13 mouse cellular contexts compared by ENCODE assay signal in genomic region chr16:96753781-96754173, GRCm38 (mm10).
DNase-seq lines count a peak whose midpoint lies in the region; ATAC-seq and TF ChIP-seq lines count a peak whose summit lies in the region.
"Had no signal": no experiment of that assay in that cellular context is flagged by ENCODE, and none has a peak within 500 bp of the region (broad histone marks: within the 10 kb centered on the region; RNA-seq: fewer than 3 reads in every experiment).

No protein-coding gene starts in this region.

- H3K36me3 ChIP-seq in forebrain, embryonic 15.5 days, result no peaks in the 10 kb centered on the region
- no peaks in the 10 kb centered on the region for H3K36me3 ChIP-seq in forebrain, embryonic 11.5 days (ENCODE audit: control insufficient read depth, insufficient read depth, low read length)
- H3K36me3 ChIP-seq in neural tube, embryonic 13.5 days, result no peaks in the 10 kb centered on the region
- H3K36me3 ChIP-seq: neural tube, embryonic 12.5 days had no signal

- no peak overlapping the region for H3K4me2 ChIP-seq in forebrain, embryonic 15.5 days (replicated peaks)
- H3K4me2 ChIP-seq in forebrain, embryonic 11.5 days (ENCODE audit: low read depth, low read length, severe bottlenecking), result no peak overlapping the region
- H3K4me2 ChIP-seq in neural tube, embryonic 13.5 days, result no peak overlapping the region
- H3K4me2 ChIP-seq: heart, embryonic 11.5 days; neural tube, embryonic 12.5 days had no signal

- no peak overlapping the region for H3K9ac ChIP-seq in forebrain, embryonic 15.5 days (replicated peaks)
- H3K9ac ChIP-seq in forebrain, embryonic 11.5 days (ENCODE audit: low read length), result no peak overlapping the region
- H3K9ac ChIP-seq in neural tube, embryonic 13.5 days, result no peak overlapping the region
- H3K9ac ChIP-seq: neural tube, embryonic 12.5 days had no signal

- peak overlapping the region; percentile 25; the same call in 1 of the 2 replicates for H3K27ac ChIP-seq in forebrain, embryonic 15.5 days (replicated peaks)
- H3K27ac ChIP-seq in forebrain, embryonic 11.5 days (ENCODE audit: low read depth, low read length), result no peak overlapping the region
- H3K27ac ChIP-seq in neural tube, embryonic 13.5 days (replicated peaks), result peak overlapping the region; percentile 46; the same call in 1 of the 2 replicates
- H3K27ac ChIP-seq: neural tube, embryonic 12.5 days had no signal

- WGBS in forebrain, embryonic 15.5 days, result 30% methylated on average over 4 of the region's 4 CpGs
- 22% methylated on average over 4 of the region's 4 CpGs for WGBS in forebrain, embryonic 11.5 days
- WGBS in neural tube, embryonic 13.5 days, result 37% methylated on average over 4 of the region's 4 CpGs
- WGBS in lung, adult 2 months, result 17% methylated on average over 4 of the region's 4 CpGs

- no peaks in the 10 kb centered on the region for H3K9me3 ChIP-seq in forebrain, embryonic 15.5 days
- H3K9me3 ChIP-seq in forebrain, embryonic 11.5 days (ENCODE audit: control insufficient read depth, low read length), result no peaks in the 10 kb centered on the region
- no peaks in the 10 kb centered on the region for H3K9me3 ChIP-seq in neural tube, embryonic 13.5 days
- H3K9me3 ChIP-seq: neural tube, embryonic 12.5 days had no signal

- TF ChIP-seq POLR2A in lung, adult 2 months (IDR thresholded peaks at IDR 0.05; ENCODE audit: borderline replicate concordance, extremely low read depth, low read depth, low read length), result no peak

- intact Hi-C loops in left cerebral cortex, postnatal 14 days (cut with DNase I), result no loop called here

- H3K4me1 ChIP-seq in forebrain, embryonic 15.5 days, result peaks cover 33% of the 10 kb centered on the region
- peaks cover 11% of the 10 kb centered on the region for H3K4me1 ChIP-seq in forebrain, embryonic 11.5 days (replicated peaks; ENCODE audit: control insufficient read depth, insufficient read depth, low read length)
- H3K4me1 ChIP-seq in neural tube, embryonic 13.5 days (replicated peaks), result peaks cover 48% of the 10 kb centered on the region
- no peaks in the 10 kb centered on the region for H3K4me1 ChIP-seq in lung, adult 2 months (ENCODE audit: control insufficient read depth, insufficient read depth, low read length)

- H3K4me3 ChIP-seq in forebrain, embryonic 15.5 days, result no peak overlapping the region
- no peak overlapping the region for H3K4me3 ChIP-seq in forebrain, embryonic 11.5 days (ENCODE audit: low read depth, low read length)
- H3K4me3 ChIP-seq in neural tube, embryonic 13.5 days, result no peak overlapping the region
- no peak overlapping the region for H3K4me3 ChIP-seq in lung, adult 2 months (replicated peaks; ENCODE audit: extremely low read depth, low read depth, low read length)
- H3K4me3 ChIP-seq: neural tube, embryonic 12.5 days had no signal

- no peak for ATAC-seq in forebrain, embryonic 15.5 days (replicated peaks)
- ATAC-seq in forebrain, embryonic 11.5 days (replicated peaks; ENCODE audit: low FRiP score), result no peak
- no peak for ATAC-seq in neural tube, embryonic 13.5 days (ENCODE audit: low read depth)

- no peaks in the 10 kb centered on the region for H3K27me3 ChIP-seq in forebrain, embryonic 15.5 days
- H3K27me3 ChIP-seq in forebrain, embryonic 11.5 days (ENCODE audit: control insufficient read depth, insufficient read depth, low read length), result no peaks in the 10 kb centered on the region
- no peaks in the 10 kb centered on the region for H3K27me3 ChIP-seq in neural tube, embryonic 13.5 days
- H3K27me3 ChIP-seq: neural tube, embryonic 12.5 days had no signal

- TF ChIP-seq CTCF in lung, adult 2 months (IDR thresholded peaks at IDR 0.05; ENCODE audit: insufficient read depth, low read length), result no peak

- DNase-seq in forebrain, embryonic 11.5 days (ENCODE audit: low spot score), result no peak
- no peak for DNase-seq in neural tube, embryonic 10.5 days (ENCODE audit: extremely low spot score, low spot score)
- DNase-seq in left cerebral cortex, postnatal 14 days (ENCODE audit: low spot score in 2 of 2), result peak; percentile 58 to 74
- DNase-seq in right cerebral cortex, postnatal 36 days (ENCODE audit: low spot score in 2 of 2), result peak; percentile 18
- no peak for DNase-seq in lung, adult 2 months
- DNase-seq in testis, postnatal 14 days (ENCODE audit: low spot score), result no peak
- DNase-seq: kidney, postnatal 25 days; spleen, adult 18-20 months; thymus, adult 18-20 months had no signal

Comparison
In these comparisons a context has a peak if more than half of its experiments do, and no peak if none do; other contexts are left out.
1. DNase-seq: peak in left cerebral cortex, postnatal 14 days (2 of 2) and right cerebral cortex, postnatal 36 days (2 of 2); none in forebrain, embryonic 11.5 days (single experiment), neural tube, embryonic 10.5 days (single experiment), lung, adult 2 months (single experiment) and testis, postnatal 14 days (single experiment).